Mouse (Mus musculus) heart, adult 18-20 months (tissue): ENCODE measurements at regions not wholly inside any gene's neighbourhood (a gene's known extent, or its start where the extent isn't known, plus 50 kb on each side); places are given as distances from the start of the nearest gene placed in this dataset.
A peak's percentile ranks its signal among the peaks of the same experiment; 100 is the strongest.

Source experiments
- DNase-seq, 2 experiments: peaks; one replicate each; pipeline ENCODE4 v3.0.0; 2021 to 2022; ENCODE audit warnings: mixed read lengths in 1 of 2

GRCm38 (mm10) chr12:107658241-107658640 is 169.8 kb downstream of the 3110018I06Rik start:
- no peak for DNase-seq

GRCm38 (mm10) chr12:107658821-107659220 is 170.4 kb downstream of the 3110018I06Rik start:
- DNase-seq = no peak

GRCm38 (mm10) chr12:107662624-107663023 is 174.2 kb downstream of the 3110018I06Rik start:
- DNase-seq = no peak

- DNase-seq = no peak
These were observed 179.4 kb downstream of the 3110018I06Rik start for GRCm38 (mm10) chr12:107667836-107668235.

GRCm38 (mm10) chr12:107669046-107669445 is 180.6 kb downstream of the 3110018I06Rik start:
- no peak for DNase-seq

GRCm38 (mm10) chr12:107669450-107669849 is 181.0 kb downstream of the 3110018I06Rik start:
- DNase-seq = no peak

GRCm38 (mm10) chr12:107669910-107670309 is 181.5 kb downstream of the 3110018I06Rik start:
- peak in 1 of 2 experiments; percentile 5 for DNase-seq

- DNase-seq = no peak
These were observed 188.6 kb downstream of the 3110018I06Rik start for GRCm38 (mm10) chr12:107677076-107677475.

GRCm38 (mm10) chr12:107687447-107687846 is 199.0 kb downstream of the 3110018I06Rik start:
- DNase-seq = no peak

- DNase-seq = no peak
These were observed 201.0 kb downstream of the 3110018I06Rik start for GRCm38 (mm10) chr12:107689418-107689817.

- no peak for DNase-seq
These were observed 201.6 kb downstream of the 3110018I06Rik start for GRCm38 (mm10) chr12:107690061-107690460.

GRCm38 (mm10) chr12:107693693-107694092 is 205.3 kb downstream of the 3110018I06Rik start:
- no peak for DNase-seq

- DNase-seq = no peak
These were observed 206.6 kb downstream of the 3110018I06Rik start for GRCm38 (mm10) chr12:107695014-107695413.

- DNase-seq = no peak
These were observed 207.2 kb downstream of the 3110018I06Rik start for GRCm38 (mm10) chr12:107695438-107696267.

- DNase-seq = no peak
These were observed 211.9 kb downstream of the 3110018I06Rik start for GRCm38 (mm10) chr12:107700317-107700716.

GRCm38 (mm10) chr12:107700868-107701597 is 212.6 kb downstream of the 3110018I06Rik start:
- DNase-seq = no peak

- no peak for DNase-seq
These were observed 220.4 kb downstream of the 3110018I06Rik start for GRCm38 (mm10) chr12:107708812-107709211.

- no peak for DNase-seq
These were observed 222.6 kb downstream of the 3110018I06Rik start for GRCm38 (mm10) chr12:107711017-107711416.

- no peak for DNase-seq
These were observed 223.2 kb downstream of the 3110018I06Rik start for GRCm38 (mm10) chr12:107711675-107712074.

GRCm38 (mm10) chr12:107713191-107713590 is 224.8 kb downstream of the 3110018I06Rik start:
- no peak for DNase-seq

GRCm38 (mm10) chr12:107714846-107715245 is 226.4 kb downstream of the 3110018I06Rik start:
- no peak for DNase-seq

- peak; percentile 11 to 14 for DNase-seq
These were observed 227.4 kb downstream of the 3110018I06Rik start for GRCm38 (mm10) chr12:107715871-107716270.

- DNase-seq = no peak
These were observed 232.5 kb downstream of the 3110018I06Rik start for GRCm38 (mm10) chr12:107720941-107721340.
